Mouse (Mus musculus): ENCODE measurements around the gene Dlg4. TPM values are rescaled to one million over a fixed set of nuclear protein-coding genes. Genes with fewer than 3 reads are reported as not detected.

Gene Dlg4
- total and polyA plus RNA-seq, 3 experiments: 6.5 to 24.7 TPM; not detected in 1

DNA sequence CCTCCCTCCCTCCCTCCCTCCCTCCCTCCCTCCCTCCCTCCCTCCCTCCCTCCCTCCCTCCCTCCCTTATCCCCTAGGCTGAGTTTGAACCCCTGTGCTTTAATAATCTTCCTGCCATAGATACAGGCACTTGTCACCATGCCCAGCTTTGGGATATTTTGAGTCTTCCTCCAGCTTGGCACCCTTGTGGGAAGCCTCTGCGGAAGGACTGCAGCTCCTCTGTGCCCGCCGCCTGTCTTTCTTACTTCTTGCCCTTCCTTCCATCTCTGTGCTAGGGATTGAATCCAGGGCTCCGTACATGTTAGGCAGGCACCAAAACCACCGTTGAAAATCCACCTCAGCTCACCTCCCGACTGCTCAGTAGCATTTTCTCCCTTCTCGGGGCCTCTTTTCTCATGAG, 23.4 kb downstream of the Dlg4 start:
- H3K27me3 ChIP-seq (ENCODE audit: control insufficient read depth in 1 of 2, insufficient read depth in 2 of 2, low read length in 2 of 2): no peaks in the 10 kb centered on the region
- H3K36me3 ChIP-seq (ENCODE audit: control insufficient read depth in 1 of 2, insufficient read depth in 2 of 2, low read length in 2 of 2): no peaks in the 10 kb centered on the region
- no peaks in the 10 kb centered on the region for H3K9me3 ChIP-seq (replicated peaks; ENCODE audit: insufficient read depth, low read length)
- DNase-seq (ENCODE audit: low read depth, low spot score): no peak
- H3K27ac ChIP-seq (ENCODE audit: control insufficient read depth, low read depth, low read length): no peak overlapping the region
- H3K9ac ChIP-seq (ENCODE audit: control insufficient read depth, low read depth, low read length, poor library complexity, severe bottlenecking): no peak overlapping the region
- no peak for TF ChIP-seq POLR2AphosphoS2 (IDR thresholded peaks at IDR 0.05; ENCODE audit: low read length)
- no peak for TF ChIP-seq E2F4 (IDR thresholded peaks at IDR 0.05; ENCODE audit: borderline replicate concordance, low read depth, low read length)
- TF ChIP-seq USF2 (IDR thresholded peaks at IDR 0.05; ENCODE audit: borderline replicate concordance in 1 of 2, insufficient read depth in 1 of 2, low read depth in 1 of 2, low read length in 2 of 2): no peak
- TF ChIP-seq ELF1 (IDR thresholded peaks at IDR 0.05; ENCODE audit: low read depth, low read length): no peak
- no peaks in the 10 kb centered on the region for H3K79me2 ChIP-seq (ENCODE audit: control insufficient read depth, insufficient read depth, low read length, poor library complexity)
- H3K4me1 ChIP-seq (ENCODE audit: control insufficient read depth in 1 of 2, insufficient read depth in 2 of 2, low read length in 2 of 2): no peaks in the 10 kb centered on the region
- no peak overlapping the region for H3K4me3 ChIP-seq (ENCODE audit: control insufficient read depth in 1 of 2, insufficient read depth in 1 of 2, low read depth in 2 of 2, low read length in 2 of 2)

DNA sequence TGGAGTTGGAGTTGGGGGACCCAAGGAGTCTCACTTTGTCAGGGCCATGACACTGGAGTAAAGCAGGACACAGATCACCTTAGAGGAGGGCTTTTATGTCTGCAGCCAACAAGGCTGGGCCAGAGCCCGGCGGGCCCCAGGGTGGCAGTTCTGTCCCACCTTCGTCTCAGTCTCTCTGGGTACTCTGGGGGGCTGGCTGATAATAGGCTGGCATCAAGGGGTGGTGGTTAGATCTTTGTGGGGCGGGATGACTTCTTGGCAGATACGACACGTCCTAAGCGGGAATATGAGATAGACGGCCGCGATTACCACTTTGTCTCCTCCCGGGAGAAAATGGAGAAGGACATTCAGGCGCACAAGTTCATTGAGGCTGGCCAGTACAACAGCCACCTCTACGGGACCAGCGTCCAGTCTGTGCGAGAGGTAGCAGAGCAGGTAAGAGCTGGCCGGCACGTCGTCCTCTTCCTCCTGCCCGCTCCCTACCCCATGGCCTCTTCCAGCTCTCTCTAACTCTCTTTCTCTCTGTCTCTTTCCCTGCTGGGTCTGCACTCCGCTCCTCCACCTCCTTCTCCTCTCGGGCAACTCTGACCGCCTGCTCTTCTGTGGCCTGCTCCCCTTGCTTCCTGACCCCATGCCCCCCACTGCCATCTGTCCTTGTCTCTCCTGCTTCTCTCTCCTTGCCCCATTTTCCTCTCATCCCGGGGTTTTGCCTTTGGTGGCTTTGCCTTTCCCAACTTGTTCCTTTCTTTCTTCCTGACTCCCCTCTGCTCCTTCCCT, 25.8 kb downstream of the Dlg4 start:
- no peak overlapping the region for H3K27ac ChIP-seq (ENCODE audit: control insufficient read depth, low read depth, low read length)
- DNase-seq (ENCODE audit: low read depth, low spot score): no peak

DNA sequence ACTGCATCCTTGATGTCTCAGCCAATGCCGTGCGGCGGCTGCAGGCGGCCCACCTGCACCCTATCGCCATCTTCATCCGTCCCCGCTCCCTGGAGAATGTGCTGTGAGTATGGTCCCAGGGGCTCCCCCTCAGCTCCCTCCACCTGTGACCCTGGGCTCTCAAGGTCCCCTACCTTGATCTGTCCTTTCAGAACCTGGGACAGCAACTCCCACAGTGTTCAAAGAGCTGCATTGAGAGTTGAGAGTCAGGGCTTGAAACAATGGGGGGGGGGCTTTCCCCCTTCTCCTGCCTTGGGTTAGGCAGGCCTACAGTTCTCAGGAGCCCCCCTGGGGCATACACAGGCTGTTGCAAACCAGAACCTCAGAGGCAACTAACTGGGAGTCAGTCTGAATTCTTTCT, 26.9 kb downstream of the Dlg4 start:
- no peaks in the 10 kb centered on the region for H3K27me3 ChIP-seq (ENCODE audit: control insufficient read depth in 1 of 2, insufficient read depth in 2 of 2, low read length in 2 of 2)
- no peak overlapping the region for H3K9ac ChIP-seq (ENCODE audit: control insufficient read depth, low read depth, low read length, poor library complexity, severe bottlenecking)
- TF ChIP-seq MYC (IDR thresholded peaks at IDR 0.05; ENCODE audit: low read depth, low read length) (no peak), BHLHE40 (IDR thresholded peaks at IDR 0.05; ENCODE audit: borderline replicate concordance, low read depth, low read length) (no peak), CHD1 (IDR thresholded peaks at IDR 0.05; ENCODE audit: low read depth, low read length) (no peak), UBTF (IDR thresholded peaks at IDR 0.05; ENCODE audit: borderline replicate concordance, insufficient read depth, low read depth, low read length) (no peak), GABPA (IDR thresholded peaks at IDR 0.05; ENCODE audit: low read depth, low read length) (no peak), USF1 (IDR thresholded peaks at IDR 0.05; ENCODE audit: low read depth, low read length) (no peak), ZC3H11A (IDR thresholded peaks at IDR 0.05; ENCODE audit: low read depth, low read length) (no peak), USF2 (IDR thresholded peaks at IDR 0.05; ENCODE audit: borderline replicate concordance in 1 of 2, insufficient read depth in 1 of 2, low read depth in 1 of 2, low read length in 2 of 2) (no peak), CTCF (IDR thresholded peaks at IDR 0.05 in 2 of 3, conservative IDR thresholded peaks at IDR 0.05 in 1 of 3; ENCODE audit: control insufficient read depth in 1 of 3, insufficient read depth in 1 of 3, low read depth in 2 of 3, low read length in 3 of 3, poor library complexity in 1 of 3, severe bottlenecking in 1 of 3) (no peak), CHD2 (IDR thresholded peaks at IDR 0.05; ENCODE audit: low read length) (no peak), KAT2A (conservative IDR thresholded peaks at IDR 0.05; ENCODE audit: low read depth, low read length) (no peak), POLR2AphosphoS2 (IDR thresholded peaks at IDR 0.05; ENCODE audit: low read length) (no peak), HCFC1 (IDR thresholded peaks at IDR 0.05; ENCODE audit: low read depth, low read length) (no peak), MAZ (IDR thresholded peaks at IDR 0.05; ENCODE audit: low read depth, low read length) (no peak)
- no peaks in the 10 kb centered on the region for H3K79me2 ChIP-seq (ENCODE audit: control insufficient read depth, insufficient read depth, low read length, poor library complexity)
- no peaks in the 10 kb centered on the region for H3K36me3 ChIP-seq (ENCODE audit: control insufficient read depth in 1 of 2, insufficient read depth in 2 of 2, low read length in 2 of 2)
- no peak for DNase-seq (ENCODE audit: low read depth, low spot score)
- H3K27ac ChIP-seq (ENCODE audit: control insufficient read depth, low read depth, low read length): no peak overlapping the region
- no peaks in the 10 kb centered on the region for H3K9me3 ChIP-seq (replicated peaks; ENCODE audit: insufficient read depth, low read length)
- no peak overlapping the region for H3K4me3 ChIP-seq (ENCODE audit: control insufficient read depth in 1 of 2, insufficient read depth in 1 of 2, low read depth in 2 of 2, low read length in 2 of 2)
- no peaks in the 10 kb centered on the region for H3K4me1 ChIP-seq (ENCODE audit: control insufficient read depth in 1 of 2, insufficient read depth in 2 of 2, low read length in 2 of 2)

More for the DNA sequence above, 25.8 kb downstream of the Dlg4 start:
- Histone ChIP-seq H3K36me3 (ENCODE audit: control insufficient read depth in 1 of 2, insufficient read depth in 2 of 2, low read length in 2 of 2) (no peaks in the 10 kb centered on the region), H3K27me3 (ENCODE audit: control insufficient read depth in 1 of 2, insufficient read depth in 2 of 2, low read length in 2 of 2) (no peaks in the 10 kb centered on the region), H3K79me2 (ENCODE audit: control insufficient read depth, insufficient read depth, low read length, poor library complexity) (no peaks in the 10 kb centered on the region), H3K4me1 (ENCODE audit: control insufficient read depth in 1 of 2, insufficient read depth in 2 of 2, low read length in 2 of 2) (no peaks in the 10 kb centered on the region), H3K9me3 (replicated peaks; ENCODE audit: insufficient read depth, low read length) (no peaks in the 10 kb centered on the region), H3K9ac (ENCODE audit: control insufficient read depth, low read depth, low read length, poor library complexity, severe bottlenecking) (no peak overlapping the region), H3K4me3 (ENCODE audit: control insufficient read depth in 1 of 2, insufficient read depth in 1 of 2, low read depth in 2 of 2, low read length in 2 of 2) (no peak overlapping the region)
- no peak for TF ChIP-seq POLR2AphosphoS2 (IDR thresholded peaks at IDR 0.05; ENCODE audit: low read length)
- TF ChIP-seq ZNF384 (IDR thresholded peaks at IDR 0.05; ENCODE audit: low read depth, low read length): no peak
- no peak for TF ChIP-seq TBP (IDR thresholded peaks at IDR 0.05; ENCODE audit: low read depth, low read length)
- no peak for TF ChIP-seq USF1 (IDR thresholded peaks at IDR 0.05; ENCODE audit: low read depth, low read length)
- TF ChIP-seq ETS1 (IDR thresholded peaks at IDR 0.05; ENCODE audit: low read depth, low read length): no peak
- no peak for TF ChIP-seq E2F4 (IDR thresholded peaks at IDR 0.05; ENCODE audit: borderline replicate concordance, low read depth, low read length)
- no peak for TF ChIP-seq GATA1 (IDR thresholded peaks at IDR 0.05; ENCODE audit: low read depth, low read length)
- no peak for TF ChIP-seq MYC (IDR thresholded peaks at IDR 0.05; ENCODE audit: low read depth, low read length)
- no peak for TF ChIP-seq SIN3A (IDR thresholded peaks at IDR 0.05; ENCODE audit: low read length)
- no peak for TF ChIP-seq MAFK (IDR thresholded peaks at IDR 0.05; ENCODE audit: borderline replicate concordance, low read depth, low read length)
- no peak for TF ChIP-seq MXI1 (IDR thresholded peaks at IDR 0.05; ENCODE audit: low read depth, low read length)
- TF ChIP-seq TAL1 (IDR thresholded peaks at IDR 0.05; ENCODE audit: low read length): no peak
- no peak for TF ChIP-seq ZKSCAN1 (IDR thresholded peaks at IDR 0.05; ENCODE audit: low read depth, low read length)
- no peak for TF ChIP-seq MYB (IDR thresholded peaks at IDR 0.05; ENCODE audit: low read depth, low read length)
- no peak for TF ChIP-seq EP300 (IDR thresholded peaks at IDR 0.05; ENCODE audit: low read depth in 1 of 2, low read length in 2 of 2)
- no peak for TF ChIP-seq RAD21 (IDR thresholded peaks at IDR 0.05; ENCODE audit: low read depth, low read length)

Measured in MEL (cell line).